Mouse (Mus musculus): ENCODE results near the gene Acvr1c. TPM values are rescaled to one million over a fixed set of nuclear protein-coding genes. Genes with fewer than 3 reads are reported as not detected.

Gene Acvr1c
- polyA plus RNA-seq, 1 experiment from 2014 or later = not detected

DNA sequence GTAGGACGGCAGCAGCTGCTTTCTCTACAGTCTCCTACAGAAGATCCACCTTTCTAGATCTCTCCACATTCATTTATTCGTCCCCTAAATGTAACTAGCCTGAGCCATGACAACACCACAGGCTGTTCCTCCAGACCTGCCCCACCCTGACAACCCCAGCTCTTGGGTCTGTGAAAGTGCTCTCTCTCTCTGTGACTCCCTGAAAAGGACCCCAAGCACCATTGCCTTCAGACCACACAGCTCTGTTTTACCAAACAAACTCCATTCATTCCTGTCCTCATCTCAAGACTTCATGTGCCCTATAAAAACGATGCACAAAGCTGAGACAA lies 401 bp upstream of the Acvr1c start:
- Histone ChIP-seq H3K36me3 (ENCODE audit: control insufficient read depth, insufficient read depth, low read length) (no peaks in the 10 kb centered on the region), H3K27me3 (ENCODE audit: control insufficient read depth, insufficient read depth, low read length) (peaks cover 17% of the 10 kb centered on the region), H3K9me3 (ENCODE audit: control insufficient read depth, low read length) (no peaks in the 10 kb centered on the region), H3K9ac (ENCODE audit: low read length) (no peak overlapping the region), H3K4me2 (ENCODE audit: low read depth, severe bottlenecking) (peak overlapping the region; percentile 94), H3K4me3 (ENCODE audit: low read depth, low read length) (peak overlapping the region; percentile 38), H3K27ac (replicated peaks; ENCODE audit: low read depth, low read length) (no peak overlapping the region), H3K4me1 (ENCODE audit: control insufficient read depth, insufficient read depth, low read length) (no peaks in the 10 kb centered on the region)
- ATAC-seq (ENCODE audit: insufficient number of reproducible peaks, low FRiP score, low TSS enrichment, low read depth) = no peak
- 14% methylated on average over 3 of the region's 3 CpGs for WGBS
- no peak for DNase-seq (ENCODE audit: low spot score)

DNA sequence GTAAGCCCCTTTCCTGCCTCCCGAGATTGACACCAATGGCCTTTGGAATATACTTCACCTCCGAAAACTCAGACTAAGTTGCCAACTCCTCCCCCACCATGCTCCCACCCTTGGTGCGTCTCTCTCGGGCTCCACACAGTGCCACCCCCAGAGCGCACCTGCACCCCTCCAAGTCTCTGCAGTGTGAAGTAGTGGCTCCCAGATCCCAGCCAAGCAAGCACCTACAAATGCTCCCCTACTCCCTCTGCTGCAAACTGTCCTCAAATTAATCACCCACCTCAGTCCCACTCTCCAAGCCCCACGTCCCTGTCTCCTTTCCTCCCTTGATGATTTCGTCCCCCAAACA lies 654 bp downstream of the Acvr1c start:
- Histone ChIP-seq H3K36me3 (ENCODE audit: control insufficient read depth, insufficient read depth, low read length) (no peaks in the 10 kb centered on the region), H3K27ac (replicated peaks; ENCODE audit: low read depth, low read length) (no peak overlapping the region), H3K4me1 (ENCODE audit: control insufficient read depth, insufficient read depth, low read length) (no peaks in the 10 kb centered on the region), H3K4me3 (ENCODE audit: low read depth, low read length) (peak overlapping the region; percentile 38), H3K4me2 (ENCODE audit: low read depth, severe bottlenecking) (peak overlapping the region; percentile 94), H3K9me3 (ENCODE audit: control insufficient read depth, low read length) (no peaks in the 10 kb centered on the region), H3K27me3 (ENCODE audit: control insufficient read depth, insufficient read depth, low read length) (peaks cover 17% of the 10 kb centered on the region), H3K9ac (ENCODE audit: low read length) (no peak overlapping the region)
- 0% methylated on average over 7 of the region's 7 CpGs for WGBS
- peak; percentile 57; the same call in 1 of the 2 replicates for ATAC-seq (ENCODE audit: insufficient number of reproducible peaks, low FRiP score, low TSS enrichment, low read depth)
- DNase-seq (ENCODE audit: low spot score) = peak; percentile 29

DNA sequence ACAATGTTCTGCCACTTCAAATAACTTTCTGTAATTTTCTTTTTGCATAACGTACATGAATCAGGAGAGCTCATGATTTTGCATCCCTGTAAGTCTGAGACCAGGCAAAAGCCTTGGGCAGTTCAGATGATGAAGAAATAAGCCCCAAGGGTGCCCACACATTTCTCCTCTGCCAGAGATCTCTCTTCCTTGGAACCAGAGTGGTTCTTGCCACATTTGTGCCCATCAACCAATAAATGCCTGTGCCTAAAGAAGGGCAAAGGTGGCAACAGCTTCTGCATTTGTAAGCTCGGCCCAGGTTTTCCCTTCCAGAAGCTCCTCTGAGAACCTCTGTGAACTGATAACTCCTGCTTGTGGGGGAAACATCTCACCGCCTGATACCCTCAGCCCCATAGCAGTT lies 3.3 kb downstream of the Acvr1c start:
- peaks cover 17% of the 10 kb centered on the region for H3K27me3 ChIP-seq (ENCODE audit: control insufficient read depth, insufficient read depth, low read length)
- 83% methylated on average over 3 of the region's 3 CpGs for WGBS

DNA sequence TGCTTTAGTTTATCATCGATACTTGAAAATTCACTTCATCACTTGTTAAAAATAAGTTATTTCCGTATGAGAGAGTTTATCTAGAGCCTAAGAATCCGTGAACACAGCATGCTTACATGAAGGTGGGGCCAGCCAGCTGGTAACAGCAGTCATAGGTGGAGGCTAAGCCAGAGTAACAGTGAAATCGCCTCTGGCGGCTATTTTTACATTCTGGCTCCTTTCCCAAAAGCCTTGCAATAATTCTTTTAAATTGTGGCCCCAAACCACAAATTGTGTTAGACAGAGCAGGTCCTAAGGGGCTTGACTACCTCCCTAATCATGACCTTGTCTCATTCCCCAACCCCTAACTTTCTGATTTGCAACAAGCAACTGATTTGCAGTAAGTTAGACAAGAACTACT lies 4.8 kb downstream of the Acvr1c start:
- Histone ChIP-seq H3K9ac (ENCODE audit: low read length) (no peak overlapping the region), H3K27ac (replicated peaks; ENCODE audit: low read depth, low read length) (no peak overlapping the region), H3K4me2 (ENCODE audit: low read depth, severe bottlenecking) (no peak overlapping the region), H3K4me3 (ENCODE audit: low read depth, low read length) (no peak overlapping the region), H3K27me3 (ENCODE audit: control insufficient read depth, insufficient read depth, low read length) (peaks cover 9% of the 10 kb centered on the region), H3K9me3 (ENCODE audit: control insufficient read depth, low read length) (no peaks in the 10 kb centered on the region), H3K36me3 (ENCODE audit: control insufficient read depth, insufficient read depth, low read length) (no peaks in the 10 kb centered on the region), H3K4me1 (ENCODE audit: control insufficient read depth, insufficient read depth, low read length) (no peaks in the 10 kb centered on the region)
- ATAC-seq (ENCODE audit: insufficient number of reproducible peaks, low FRiP score, low TSS enrichment, low read depth) (no peak), DNase-seq (ENCODE audit: low spot score) (no peak)
- WGBS = 76% methylated on average over 5 of the region's 5 CpGs

More for the DNA sequence above, 3.3 kb downstream of the Acvr1c start:
- Histone ChIP-seq H3K4me3 (ENCODE audit: low read depth, low read length) (no peak overlapping the region), H3K4me1 (ENCODE audit: control insufficient read depth, insufficient read depth, low read length) (no peaks in the 10 kb centered on the region), H3K27ac (replicated peaks; ENCODE audit: low read depth, low read length) (no peak overlapping the region), H3K4me2 (ENCODE audit: low read depth, severe bottlenecking) (no peak overlapping the region), H3K9me3 (ENCODE audit: control insufficient read depth, low read length) (no peaks in the 10 kb centered on the region), H3K36me3 (ENCODE audit: control insufficient read depth, insufficient read depth, low read length) (no peaks in the 10 kb centered on the region), H3K9ac (ENCODE audit: low read length) (no peak overlapping the region)
- no peak for ATAC-seq (ENCODE audit: insufficient number of reproducible peaks, low FRiP score, low TSS enrichment, low read depth)
- DNase-seq (ENCODE audit: low spot score) = no peak

DNA sequence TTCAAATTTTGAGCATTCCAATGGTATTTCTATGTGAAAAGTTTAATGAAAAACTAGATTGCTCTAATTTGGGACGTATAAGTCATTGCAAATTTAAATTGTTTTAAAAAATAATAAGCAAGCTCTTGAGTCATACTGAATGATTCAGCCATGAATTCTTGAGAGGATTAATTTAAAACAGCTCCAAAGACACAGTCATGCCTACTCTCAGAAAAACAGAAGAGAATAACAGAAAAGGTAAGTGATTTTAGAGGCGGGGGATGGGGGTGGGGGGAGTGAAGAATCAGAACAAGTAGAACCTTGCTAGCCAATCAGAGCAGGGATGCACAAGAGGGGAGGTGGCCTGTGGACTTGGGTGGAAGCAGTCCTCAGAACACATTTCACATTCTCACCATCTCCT lies 7.0 kb downstream of the Acvr1c start:
- no peaks in the 10 kb centered on the region for H3K4me1 ChIP-seq (ENCODE audit: control insufficient read depth, insufficient read depth, low read length)
- H3K4me2 ChIP-seq (ENCODE audit: low read depth, severe bottlenecking) = no peak overlapping the region
- H3K9me3 ChIP-seq (ENCODE audit: control insufficient read depth, low read length) = no peaks in the 10 kb centered on the region
- ATAC-seq (ENCODE audit: insufficient number of reproducible peaks, low FRiP score, low TSS enrichment, low read depth) (no peak), DNase-seq (ENCODE audit: low spot score) (no peak)
- H3K27me3 ChIP-seq (ENCODE audit: control insufficient read depth, insufficient read depth, low read length) = no peaks in the 10 kb centered on the region
- H3K9ac ChIP-seq (ENCODE audit: low read length) = no peak overlapping the region
- no peak overlapping the region for H3K27ac ChIP-seq (replicated peaks; ENCODE audit: low read depth, low read length)
- no peak overlapping the region for H3K4me3 ChIP-seq (ENCODE audit: low read depth, low read length)
- H3K36me3 ChIP-seq (ENCODE audit: control insufficient read depth, insufficient read depth, low read length) = no peaks in the 10 kb centered on the region
- 83% methylated on average over 2 of the region's 2 CpGs for WGBS

DNA sequence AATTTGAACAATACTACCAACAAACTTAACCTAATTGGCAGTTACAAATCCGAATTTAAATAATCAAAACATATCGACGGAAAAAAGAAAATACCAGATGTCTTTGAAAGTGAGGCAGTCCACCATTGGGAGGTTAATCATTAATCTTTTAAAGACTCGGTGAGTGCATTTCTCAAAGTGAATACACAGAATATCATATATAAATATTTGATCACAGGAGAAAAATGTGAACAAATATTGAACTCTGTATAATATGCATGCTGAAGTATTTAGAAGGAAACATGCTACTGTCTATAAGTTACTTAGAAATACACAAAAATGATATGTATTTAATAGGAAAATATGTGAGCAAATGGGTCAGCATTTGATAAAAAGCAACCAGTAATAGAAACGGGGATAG lies 21.0 kb downstream of the Acvr1c start:
- Histone ChIP-seq H3K27me3 (ENCODE audit: control insufficient read depth, insufficient read depth, low read length) (no peaks in the 10 kb centered on the region), H3K4me2 (ENCODE audit: low read depth, severe bottlenecking) (no peak overlapping the region), H3K9ac (ENCODE audit: low read length) (no peak overlapping the region), H3K36me3 (ENCODE audit: control insufficient read depth, insufficient read depth, low read length) (no peaks in the 10 kb centered on the region), H3K9me3 (ENCODE audit: control insufficient read depth, low read length) (no peaks in the 10 kb centered on the region), H3K27ac (replicated peaks; ENCODE audit: low read depth, low read length) (no peak overlapping the region), H3K4me3 (ENCODE audit: low read depth, low read length) (no peak overlapping the region), H3K4me1 (ENCODE audit: control insufficient read depth, insufficient read depth, low read length) (no peaks in the 10 kb centered on the region)
- WGBS = 86% methylated on average over 5 of the region's 5 CpGs
- DNase-seq (ENCODE audit: low spot score) (no peak), ATAC-seq (ENCODE audit: insufficient number of reproducible peaks, low FRiP score, low TSS enrichment, low read depth) (no peak)

DNA sequence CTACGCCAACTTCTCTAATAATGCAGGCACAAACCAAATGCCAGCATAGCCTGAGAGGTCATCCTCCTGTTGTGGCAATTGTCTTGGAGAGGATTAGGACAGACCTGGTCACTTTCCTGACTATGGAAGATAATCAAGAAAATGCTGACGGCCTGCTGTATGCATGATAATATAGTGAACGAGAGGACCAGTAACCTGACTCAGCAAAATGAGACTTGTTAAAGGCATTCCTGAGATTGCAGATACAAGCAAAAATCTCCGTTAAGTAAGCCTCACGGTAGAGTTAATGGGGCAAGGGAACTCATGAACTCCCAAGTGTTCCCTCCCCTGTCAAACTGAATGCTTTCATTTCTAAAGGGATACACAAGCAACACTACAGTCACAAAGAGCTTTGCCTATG lies 28.1 kb downstream of the Acvr1c start:
- no peak overlapping the region for H3K9ac ChIP-seq (ENCODE audit: low read length)
- H3K27ac ChIP-seq (replicated peaks; ENCODE audit: low read depth, low read length) = no peak overlapping the region
- no peaks in the 10 kb centered on the region for H3K4me1 ChIP-seq (ENCODE audit: control insufficient read depth, insufficient read depth, low read length)
- H3K36me3 ChIP-seq (ENCODE audit: control insufficient read depth, insufficient read depth, low read length) = no peaks in the 10 kb centered on the region
- no peaks in the 10 kb centered on the region for H3K27me3 ChIP-seq (ENCODE audit: control insufficient read depth, insufficient read depth, low read length)
- no peaks in the 10 kb centered on the region for H3K9me3 ChIP-seq (ENCODE audit: control insufficient read depth, low read length)
- DNase-seq (ENCODE audit: low spot score) (no peak), ATAC-seq (ENCODE audit: insufficient number of reproducible peaks, low FRiP score, low TSS enrichment, low read depth) (no peak)
- WGBS = 92% methylated on average over 5 of the region's 5 CpGs
- no peak overlapping the region for H3K4me2 ChIP-seq (ENCODE audit: low read depth, severe bottlenecking)
- H3K4me3 ChIP-seq (ENCODE audit: low read depth, low read length) = no peak overlapping the region

DNA sequence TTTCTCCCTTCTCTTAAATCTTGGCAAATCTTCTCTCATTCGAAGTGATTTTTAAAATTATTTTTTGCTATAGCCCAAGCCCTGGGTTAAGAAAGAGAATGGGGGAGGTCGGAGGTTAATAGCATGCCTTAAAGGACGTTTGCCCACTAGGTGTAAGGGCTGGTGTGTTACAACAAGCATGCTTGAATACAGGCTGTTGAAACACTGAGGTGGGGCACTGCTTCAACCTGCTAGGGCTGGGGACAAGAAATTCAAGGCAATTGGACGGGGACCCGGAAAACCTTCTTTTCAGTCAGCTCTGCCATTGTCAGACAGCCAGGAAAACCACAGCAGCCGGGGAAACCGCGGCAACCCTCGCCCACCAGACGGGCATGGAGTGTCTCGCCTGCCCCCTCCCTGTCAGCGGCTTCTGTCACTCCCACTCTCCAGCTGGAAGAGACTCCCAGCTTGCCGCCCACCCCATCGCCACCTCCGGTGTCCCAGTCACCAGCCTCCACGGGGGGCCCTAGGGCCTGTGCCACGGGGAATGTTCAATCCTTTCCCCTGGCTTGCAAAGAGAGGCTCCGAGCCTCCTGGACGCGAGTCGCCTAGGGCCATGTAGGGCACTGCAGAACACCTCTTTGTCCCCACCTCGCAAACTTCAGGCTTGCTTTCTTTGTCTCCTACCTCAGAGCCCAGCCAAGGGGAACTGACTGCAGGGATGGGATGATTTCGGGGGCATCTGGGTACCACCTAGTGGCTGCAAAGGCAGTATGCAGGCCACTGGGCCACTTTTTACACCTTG lies 33.4 kb downstream of the Acvr1c start:
- no peaks in the 10 kb centered on the region for H3K9me3 ChIP-seq (ENCODE audit: control insufficient read depth, low read length)

DNA sequence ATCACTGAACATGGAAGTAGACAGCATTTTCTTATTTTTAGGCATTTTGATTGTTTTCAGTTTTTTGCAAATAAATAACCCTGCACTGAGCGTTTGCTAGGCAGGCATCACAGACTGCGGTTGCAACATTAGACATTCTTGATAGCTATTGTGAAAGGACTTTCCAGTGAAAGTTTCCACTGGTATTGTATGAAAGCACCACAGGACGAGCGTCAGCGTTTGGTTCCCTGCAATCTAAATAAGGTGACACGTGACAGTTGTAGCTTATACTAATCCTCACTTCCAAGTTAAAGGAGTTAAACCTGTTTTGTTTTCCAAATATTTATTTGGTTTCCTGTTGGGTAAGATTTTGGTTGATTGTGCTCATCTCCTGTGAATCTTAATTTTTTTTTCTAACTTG lies 34.4 kb downstream of the Acvr1c start:
- Histone ChIP-seq H3K27me3 (ENCODE audit: control insufficient read depth, insufficient read depth, low read length) (no peaks in the 10 kb centered on the region), H3K4me2 (ENCODE audit: low read depth, severe bottlenecking) (no peak overlapping the region), H3K9ac (ENCODE audit: low read length) (no peak overlapping the region), H3K9me3 (ENCODE audit: control insufficient read depth, low read length) (no peaks in the 10 kb centered on the region), H3K4me1 (ENCODE audit: control insufficient read depth, insufficient read depth, low read length) (no peaks in the 10 kb centered on the region), H3K27ac (replicated peaks; ENCODE audit: low read depth, low read length) (no peak overlapping the region), H3K36me3 (ENCODE audit: control insufficient read depth, insufficient read depth, low read length) (no peaks in the 10 kb centered on the region), H3K4me3 (ENCODE audit: low read depth, low read length) (no peak overlapping the region)
- no peak for DNase-seq (ENCODE audit: low spot score)
- 88% methylated on average over 6 of the region's 6 CpGs for WGBS
- no peak for ATAC-seq (ENCODE audit: insufficient number of reproducible peaks, low FRiP score, low TSS enrichment, low read depth)

More for the DNA sequence above, 33.4 kb downstream of the Acvr1c start:
- Histone ChIP-seq H3K9ac (ENCODE audit: low read length) (peak overlapping the region; percentile 72), H3K27me3 (ENCODE audit: control insufficient read depth, insufficient read depth, low read length) (no peaks in the 10 kb centered on the region), H3K4me1 (ENCODE audit: control insufficient read depth, insufficient read depth, low read length) (no peaks in the 10 kb centered on the region), H3K36me3 (ENCODE audit: control insufficient read depth, insufficient read depth, low read length) (no peaks in the 10 kb centered on the region), H3K4me3 (ENCODE audit: low read depth, low read length) (peak overlapping the region; percentile 37), H3K27ac (replicated peaks; ENCODE audit: low read depth, low read length) (no peak overlapping the region), H3K4me2 (ENCODE audit: low read depth, severe bottlenecking) (peak overlapping the region; percentile 68)
- WGBS = 15% methylated on average over 23 of the region's 23 CpGs
- ATAC-seq (ENCODE audit: insufficient number of reproducible peaks, low FRiP score, low TSS enrichment, low read depth) = peak; percentile 92
- peak; percentile 76 for DNase-seq (ENCODE audit: low spot score)

Data from limb, embryonic 11.5 days (tissue).